Mouse (Mus musculus): ENCODE measurements around the gene Mbnl2. TPM values are rescaled to one million over a fixed set of nuclear protein-coding genes. Genes with fewer than 3 reads are reported as not detected.

Mbnl2 gene
- total RNA-seq, 2 experiments from 2014 or later = 122 to 131 TPM

- DNase-seq (ENCODE audit: extremely low spot score in 1 of 2, low spot score in 2 of 2) = no peak
- intact Hi-C loops (cut with DNase I) = no loop called here
These were observed 38.0 kb downstream of the Mbnl2 start for GRCm38 (mm10) chr14:120313466-120313865.

- intact Hi-C loops (cut with DNase I) = no loop called here
- DNase-seq (ENCODE audit: extremely low spot score in 1 of 2, low spot score in 2 of 2) = no peak
These were observed 40.3 kb downstream of the Mbnl2 start for GRCm38 (mm10) chr14:120315721-120316120.

DNA sequence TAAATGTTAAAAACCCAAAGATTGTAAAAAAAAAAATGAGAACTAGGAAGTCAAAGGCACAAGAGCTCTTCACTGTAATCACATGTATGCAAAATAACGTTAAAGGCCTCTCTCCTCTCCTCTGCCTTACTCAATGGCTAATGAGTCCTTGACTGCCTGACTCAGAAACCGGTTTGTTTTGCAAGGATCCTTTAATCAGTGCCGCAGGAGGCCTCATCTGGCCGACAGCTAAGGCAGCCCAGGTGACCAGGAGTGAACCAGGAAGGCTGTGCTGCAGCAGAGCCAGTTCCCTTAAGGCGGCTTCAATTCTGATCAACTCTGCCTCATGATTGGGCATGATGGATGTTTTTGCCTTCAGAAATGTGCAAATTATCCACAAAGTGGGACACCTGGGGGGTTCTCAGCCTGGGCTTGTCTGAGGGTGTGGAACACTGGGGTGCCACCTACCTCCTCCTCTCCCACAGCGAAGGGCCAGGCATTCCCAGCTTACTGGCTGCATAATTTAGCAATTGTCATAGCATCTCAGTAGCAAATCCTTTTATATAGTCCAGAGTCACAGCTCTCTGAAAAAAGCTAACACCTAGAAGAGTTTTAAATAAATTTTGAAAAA, 43.0 kb downstream of the Mbnl2 start:
- intact Hi-C loops (cut with DNase I) = no loop called here
- DNase-seq (ENCODE audit: extremely low spot score in 1 of 2, low spot score in 2 of 2) = no peak

DNA sequence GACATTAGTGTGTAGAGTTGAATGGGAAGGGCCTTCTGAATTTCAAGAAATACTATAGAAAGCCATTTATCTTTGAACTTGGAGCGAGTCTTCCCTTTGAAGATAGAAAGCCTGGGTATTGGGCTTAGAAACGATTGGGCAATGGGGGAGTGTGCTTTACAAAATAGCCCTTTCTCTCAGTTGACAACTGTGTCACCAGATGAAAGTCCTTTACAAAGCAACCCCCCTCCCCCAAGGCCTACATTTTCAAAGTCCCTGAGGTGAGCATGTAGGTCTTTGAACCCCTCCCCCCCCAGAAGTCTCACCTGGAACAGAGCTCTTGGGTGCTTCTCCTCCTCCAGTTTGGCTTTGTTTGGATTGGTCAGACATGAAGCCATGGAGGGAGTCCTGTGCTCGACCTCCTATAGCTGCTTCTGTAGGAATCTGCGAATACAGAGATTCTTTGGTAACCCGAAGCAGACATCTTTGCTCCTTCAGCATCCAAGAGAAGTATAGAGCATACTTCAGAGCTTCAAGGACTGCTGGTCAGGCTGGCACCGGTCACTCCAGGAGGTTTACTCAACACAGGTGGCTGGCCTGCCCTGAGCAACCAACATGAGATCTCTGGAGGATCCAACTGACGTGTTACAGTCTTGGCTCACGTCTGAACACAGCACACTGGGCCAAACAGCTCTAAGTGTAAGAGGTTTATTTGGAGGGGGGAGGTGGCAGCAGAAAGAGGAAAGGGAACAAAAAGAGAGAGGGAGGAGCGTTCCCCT, 43.7 kb downstream of the Mbnl2 start:
- DNase-seq (ENCODE audit: extremely low spot score in 1 of 2, low spot score in 2 of 2) = no peak
- intact Hi-C loops (cut with DNase I) = no loop called here

- DNase-seq (ENCODE audit: extremely low spot score in 1 of 2, low spot score in 2 of 2) = no peak
- intact Hi-C loops (cut with DNase I) = no loop called here
These were observed 46.6 kb downstream of the Mbnl2 start for GRCm38 (mm10) chr14:120322041-120322440.

DNA sequence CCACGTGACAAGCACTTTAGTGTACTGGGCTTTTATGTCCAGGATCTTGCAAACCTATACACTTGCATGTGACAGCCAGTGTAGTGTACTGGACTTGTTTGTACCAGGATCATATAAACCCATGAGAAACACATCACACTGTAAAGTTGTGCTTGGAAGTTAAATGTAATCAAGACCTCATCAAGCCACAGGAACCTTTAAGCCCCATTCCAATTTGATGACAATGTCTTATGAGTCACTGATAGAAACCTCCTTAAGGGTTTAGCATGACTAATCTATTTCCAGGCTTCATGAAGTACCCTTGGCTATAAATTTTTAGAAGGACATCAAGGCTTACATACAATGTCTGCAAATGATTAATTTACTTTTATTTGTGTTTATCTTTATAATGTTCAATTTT, 47.6 kb downstream of the Mbnl2 start:
- intact Hi-C loops (cut with DNase I) = no loop called here

DNA sequence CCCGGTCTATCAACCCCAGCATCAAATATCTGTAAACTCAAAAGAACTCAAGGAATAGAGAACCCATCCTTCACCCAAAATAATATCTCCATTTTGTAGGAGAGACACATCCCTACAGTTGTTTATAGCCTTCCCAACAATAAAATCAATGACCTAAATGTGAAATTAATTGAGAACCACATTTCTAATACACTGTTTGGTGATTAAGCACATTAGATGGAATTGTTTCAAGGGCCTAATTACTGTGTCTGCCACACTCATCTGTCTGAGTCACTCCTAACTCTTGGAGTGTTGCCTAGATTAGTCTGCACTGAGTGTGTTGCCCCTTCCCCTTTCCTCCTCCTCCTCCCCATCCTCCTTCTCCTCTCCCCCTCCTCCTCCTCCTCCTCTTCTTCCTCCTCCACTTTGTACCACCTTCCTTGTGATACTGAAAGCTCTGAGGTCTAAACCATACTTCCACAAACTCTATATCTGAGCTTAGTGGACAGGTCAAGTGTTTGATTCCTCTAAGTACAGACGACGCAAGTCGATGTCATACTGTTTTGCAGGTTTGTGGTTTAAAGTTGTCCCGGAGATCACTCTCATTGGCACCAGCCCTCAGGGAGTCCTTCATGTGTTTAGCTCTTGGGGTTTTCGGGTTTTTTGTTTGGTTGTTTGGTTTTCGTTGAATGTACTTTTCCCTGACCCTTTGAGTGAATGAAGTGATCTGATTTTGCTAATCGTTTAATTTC, 48.8 kb downstream of the Mbnl2 start:
- no peak for DNase-seq (ENCODE audit: extremely low spot score in 1 of 2, low spot score in 2 of 2)
- intact Hi-C loops (cut with DNase I) = no loop called here

More for the DNA sequence above, 47.6 kb downstream of the Mbnl2 start:
- no peak for DNase-seq (ENCODE audit: extremely low spot score in 1 of 2, low spot score in 2 of 2)

DNA sequence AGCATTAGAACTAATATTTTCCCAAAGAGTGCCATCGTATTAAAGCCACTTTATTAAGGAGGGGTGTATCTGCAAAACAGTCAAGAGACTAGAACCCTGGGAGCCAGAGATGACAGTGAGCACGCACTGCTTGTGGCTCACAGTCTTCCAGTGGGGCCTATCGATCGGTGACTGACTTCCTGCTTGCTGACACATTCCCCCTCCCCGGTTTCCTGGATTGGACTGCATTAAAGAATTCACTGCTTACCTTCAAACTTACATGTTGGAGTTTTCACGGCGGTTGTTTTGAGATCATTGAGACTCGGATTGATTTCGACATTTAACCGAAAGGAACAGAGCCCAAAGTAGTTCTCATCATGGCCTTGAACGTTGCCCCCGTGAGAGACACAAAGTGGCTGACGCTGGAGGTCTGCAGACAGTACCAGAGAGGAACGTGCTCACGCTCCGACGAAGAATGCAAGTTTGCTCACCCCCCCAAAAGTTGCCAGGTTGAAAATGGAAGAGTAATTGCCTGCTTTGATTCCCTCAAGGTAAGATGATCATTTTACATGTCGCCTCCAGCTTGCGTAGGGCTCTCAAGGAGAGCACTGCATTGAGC, 49.5 kb downstream of the Mbnl2 start:
- intact Hi-C loops (cut with DNase I) = no loop called here
- DNase-seq (ENCODE audit: extremely low spot score in 1 of 2, low spot score in 2 of 2) = no peak

GRCm38 (mm10) chr14:120325673-120326072, 50.2 kb downstream of the Mbnl2 start:
- intact Hi-C loops (cut with DNase I) = no loop called here
- DNase-seq (ENCODE audit: extremely low spot score in 1 of 2, low spot score in 2 of 2) = no peak

- intact Hi-C loops (cut with DNase I) = no loop called here
- no peak for DNase-seq (ENCODE audit: extremely low spot score in 1 of 2, low spot score in 2 of 2)
These were observed 55.0 kb downstream of the Mbnl2 start for GRCm38 (mm10) chr14:120330454-120330853.

DNA sequence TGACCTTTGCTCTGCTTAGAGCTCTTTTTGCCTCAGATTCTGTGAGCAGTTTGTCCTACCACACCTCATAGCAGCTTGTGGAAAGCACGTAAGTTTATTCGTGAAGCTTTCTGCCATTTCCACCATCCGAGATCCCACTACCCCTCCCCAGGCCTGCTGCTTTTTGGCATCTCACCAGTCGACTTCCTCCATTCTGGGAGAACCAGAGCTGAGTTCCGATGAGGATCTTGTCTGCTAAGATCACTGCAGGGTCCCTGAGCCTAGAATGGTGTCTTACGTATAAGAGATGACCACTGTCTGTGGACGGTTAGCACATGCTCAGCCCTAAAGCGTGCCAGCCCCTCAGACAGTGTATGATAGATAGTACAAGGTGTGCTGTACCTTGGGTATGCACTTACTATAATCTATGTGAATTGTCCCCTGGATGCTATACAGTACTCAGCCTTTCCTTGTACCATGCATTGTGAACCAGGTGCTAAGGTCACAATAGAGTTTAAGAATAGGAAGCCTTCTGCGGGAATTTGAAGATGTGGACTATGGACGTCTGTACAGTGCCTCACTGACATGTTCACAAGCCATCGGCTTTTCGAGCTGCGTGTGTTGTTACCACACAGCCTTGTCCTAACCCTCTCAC, 55.5 kb downstream of the Mbnl2 start:
- no peak for DNase-seq (ENCODE audit: extremely low spot score in 1 of 2, low spot score in 2 of 2)
- intact Hi-C loops (cut with DNase I) = no loop called here

GRCm38 (mm10) chr14:120333465-120334243, 58.2 kb downstream of the Mbnl2 start:
- intact Hi-C loops (cut with DNase I) = no loop called here
- DNase-seq (ENCODE audit: extremely low spot score in 1 of 2, low spot score in 2 of 2) = no peak

- no peak for DNase-seq (ENCODE audit: extremely low spot score in 1 of 2, low spot score in 2 of 2)
- intact Hi-C loops (cut with DNase I) = no loop called here
These were observed 59.9 kb downstream of the Mbnl2 start for GRCm38 (mm10) chr14:120335366-120335765.

GRCm38 (mm10) chr14:120335871-120336270, 60.4 kb downstream of the Mbnl2 start:
- intact Hi-C loops (cut with DNase I) = no loop called here
- no peak for DNase-seq (ENCODE audit: extremely low spot score in 1 of 2, low spot score in 2 of 2)

- DNase-seq (ENCODE audit: extremely low spot score in 1 of 2, low spot score in 2 of 2) = peak in 1 of 2 experiments; percentile 51
- intact Hi-C loops (cut with DNase I) = no loop called here
These were observed 60.9 kb downstream of the Mbnl2 start for GRCm38 (mm10) chr14:120336380-120336779.

GRCm38 (mm10) chr14:120336841-120337240, 61.4 kb downstream of the Mbnl2 start:
- DNase-seq (ENCODE audit: extremely low spot score in 1 of 2, low spot score in 2 of 2) = no peak
- intact Hi-C loops (cut with DNase I) = no loop called here

- intact Hi-C loops (cut with DNase I) = no loop called here
- DNase-seq (ENCODE audit: extremely low spot score in 1 of 2, low spot score in 2 of 2) = no peak
These were observed 62.4 kb downstream of the Mbnl2 start for GRCm38 (mm10) chr14:120337731-120338462.

GRCm38 (mm10) chr14:120338706-120339105, 63.2 kb downstream of the Mbnl2 start:
- DNase-seq (ENCODE audit: extremely low spot score in 1 of 2, low spot score in 2 of 2) = no peak
- intact Hi-C loops (cut with DNase I) = no loop called here
